ENCODE assay signal across 20 mouse cellular contexts in the genomic region with DNA sequence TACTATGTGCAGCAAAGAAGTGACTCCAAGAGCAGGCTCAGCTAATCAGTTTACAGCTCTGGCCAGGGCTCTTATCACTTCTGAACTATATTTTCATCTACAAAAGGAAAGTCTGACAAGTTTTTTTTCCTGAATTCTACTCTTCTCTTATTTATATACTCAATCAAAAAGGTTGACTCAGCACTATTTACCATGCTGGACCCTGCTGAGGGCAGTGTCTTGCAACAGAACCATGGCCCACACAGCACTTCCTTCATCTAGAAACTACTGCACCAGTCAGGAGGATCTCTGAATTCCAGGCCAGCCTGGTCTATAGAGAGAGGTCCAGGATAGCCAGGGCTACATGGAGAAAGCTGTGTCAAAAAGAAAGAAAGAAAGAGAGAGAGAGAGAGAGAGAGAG.
"Had no signal": no experiment of that assay in that cellular context is flagged by ENCODE, and none has a peak within 500 bp of the region (broad histone marks: within the 10 kb centered on the region; RNA-seq: fewer than 3 reads in every experiment).

No protein-coding gene starts in this region.

- H3K9ac ChIP-seq: liver, postnatal 0 days; lung, embryonic 15.5 days; midbrain, embryonic 13.5 days; midbrain, embryonic 15.5 days; neural tube, embryonic 12.5 days had no signal

- H3K4me3 ChIP-seq: lung, embryonic 15.5 days; megakaryocyte, embryonic 14.5 days; midbrain, embryonic 13.5 days; midbrain, embryonic 15.5 days; neural tube, embryonic 12.5 days had no signal

- H3K4me1 ChIP-seq: lung, embryonic 15.5 days; megakaryocyte, embryonic 14.5 days; midbrain, embryonic 13.5 days; midbrain, embryonic 15.5 days; neural tube, embryonic 12.5 days had no signal

- H3K27me3 ChIP-seq: lung, embryonic 15.5 days; megakaryocyte, embryonic 14.5 days; midbrain, embryonic 13.5 days; midbrain, embryonic 15.5 days; neural tube, embryonic 12.5 days had no signal

- ATAC-seq: lung, postnatal 0 days; midbrain, embryonic 13.5 days; midbrain, embryonic 15.5 days had no signal

- H3K9me3 ChIP-seq: lung, embryonic 15.5 days; megakaryocyte, embryonic 14.5 days; midbrain, embryonic 13.5 days; midbrain, embryonic 15.5 days; neural tube, embryonic 12.5 days had no signal

- H3K4me2 ChIP-seq: lung, embryonic 15.5 days; midbrain, embryonic 11.5 days; midbrain, embryonic 13.5 days; midbrain, embryonic 15.5 days; neural tube, embryonic 12.5 days had no signal

- H3K27ac ChIP-seq: lung, embryonic 15.5 days; macrophage; midbrain, embryonic 13.5 days; midbrain, embryonic 15.5 days; neural tube, embryonic 12.5 days had no signal

- DNase-seq: liver, postnatal 0 days; lung, adult 2 months; lung, postnatal 14 days; lung, postnatal 36 days; retina, postnatal 1 day; right cerebral cortex, adult 18-20 months; right cerebral cortex, postnatal 25 days; right cerebral cortex, postnatal 4 days; spleen, adult 18-20 months; thymus, adult 18-20 months; thymus, postnatal 14 days; thymus, postnatal 4 days had no signal

- H3K36me3 ChIP-seq: lung, embryonic 15.5 days; midbrain, embryonic 15.5 days; neural tube, embryonic 12.5 days had no signal
